Mouse (Mus musculus) embryonic stem cell, embryonic (primary cell): ENCODE measurements around the gene Gm4871.

Source experiments
- CTCF ChIA-PET, 4 experiments: fragments of 300-600 bp in 2 of 4; fragments of 350-600 bp in 2 of 4; sonication (Branson Sonifier 250); formaldehyde crosslinking; loops; one replicate each; lab custom pipeline; 2022; ENCODE audit warnings: inconsistent platforms in 2 of 4; lab: Charles Lee
- POLR2A ChIA-PET, 4 experiments: fragments of 300-600 bp in 2 of 4; fragments of 350-600 bp in 2 of 4; sonication (Branson Sonifier 250); formaldehyde crosslinking; loops; one replicate each; lab custom pipeline; 2022; ENCODE audit warnings: antibody characterized with exemption in 4 of 4, inconsistent platforms in 1 of 4; lab: Charles Lee

The Gm4871 gene

GRCm38 (mm10) chr5:145008878-145009659 lies 23.5 kb downstream of the Gm4871 start:
- CTCF ChIA-PET = interaction anchor here in 2 of 4 experiments (0.6 to 0.7 kb wide), 2 partner anchors 199 to 831 kb away, joined by 3 read pairs; no protein-coding TSS in a partner anchor

GRCm38 (mm10) chr5:145005596-145005995 lies 27.0 kb downstream of the Gm4871 start:
- CTCF ChIA-PET = no interaction called here
- POLR2A ChIA-PET = interaction anchor here in 2 of 4 experiments (0.6 to 0.8 kb wide), 2 partner anchors 17 to 635 kb away, joined by 3 to 5 read pairs; no protein-coding TSS in a partner anchor

More at GRCm38 (mm10) chr5:145008878-145009659, 23.5 kb downstream of the Gm4871 start:
- POLR2A ChIA-PET = interaction anchor here in 2 of 4 experiments (0.7 kb wide), 2 partner anchors 13 to 321 kb away, joined by 3 to 4 read pairs; no protein-coding TSS in a partner anchor

DNA sequence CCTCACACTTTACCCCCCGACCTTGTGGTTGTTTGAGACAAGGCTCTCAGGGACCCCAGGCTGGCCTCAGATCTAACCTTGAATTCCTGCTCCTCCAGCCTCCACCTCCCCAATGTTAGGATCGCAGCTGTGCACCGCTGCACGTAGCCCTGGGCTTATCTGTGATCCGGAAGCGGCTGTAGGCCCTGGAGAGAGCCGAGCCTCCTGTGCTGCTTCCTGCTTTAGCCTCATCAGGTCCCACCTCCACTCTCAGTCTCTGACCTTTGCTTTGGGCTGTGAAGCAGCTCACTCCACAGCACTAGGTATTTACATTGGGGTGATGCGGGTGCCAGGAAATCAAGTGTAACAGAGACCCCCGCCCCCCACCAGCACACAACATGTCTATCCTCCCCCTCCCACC lies 28.1 kb downstream of the Gm4871 start:
- ChIA-PET POLR2A (interaction anchor here in 1 of 4 experiments (0.8 kb wide), 1 partner anchor 16 kb away, joined by 3 read pairs; no protein-coding TSS in a partner anchor), CTCF (interaction anchor here in 1 of 4 experiments (0.7 kb wide), 1 partner anchor 236 kb away, joined by 3 read pairs; no protein-coding TSS in a partner anchor)

DNA sequence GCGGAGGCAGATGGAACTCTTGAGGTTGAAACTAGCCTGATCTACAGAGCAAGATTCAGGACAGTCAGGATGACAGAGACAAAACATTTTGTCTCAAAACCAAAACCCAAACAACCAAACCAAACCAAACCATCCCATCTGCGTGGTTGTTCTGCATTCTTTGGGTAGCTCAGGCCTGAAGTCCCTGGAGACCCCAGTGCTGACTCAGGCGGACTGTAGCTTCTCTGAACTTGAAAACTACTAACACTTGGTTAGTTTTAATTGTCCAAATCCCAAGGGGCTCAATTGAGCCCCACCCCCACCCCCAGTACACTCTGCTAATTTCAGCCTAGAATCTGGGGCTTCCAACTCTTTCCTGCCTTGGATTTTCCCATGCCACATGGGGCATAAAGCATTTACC lies 29.2 kb downstream of the Gm4871 start:
- ChIA-PET POLR2A (no interaction called here), CTCF (interaction anchor here in 1 of 4 experiments (0.6 to 1.3 kb wide), 2 partner anchors 55 to 66 kb away, joined by 3 to 4 read pairs; no protein-coding TSS in a partner anchor)

- CTCF ChIA-PET = interaction anchor here in 3 of 4 experiments (0.6 to 2.0 kb wide), 6 partner anchors 10 to 1677 kb away, joined by 3 to 7 read pairs (median 4); no protein-coding TSS in a partner anchor
Observed at GRCm38 (mm10) chr5:144998491-144998890, 34.1 kb downstream of the Gm4871 start.

GRCm38 (mm10) chr5:144990481-144990880 lies 42.1 kb downstream of the Gm4871 start:
- POLR2A ChIA-PET = no interaction called here
- CTCF ChIA-PET = interaction anchor here in 3 of 4 experiments (0.6 to 2.1 kb wide), 4 partner anchors 11 to 130 kb away, joined by 3 to 8 read pairs (median 4); no protein-coding TSS in a partner anchor

More at GRCm38 (mm10) chr5:144998491-144998890, 34.1 kb downstream of the Gm4871 start:
- POLR2A ChIA-PET = no interaction called here

DNA sequence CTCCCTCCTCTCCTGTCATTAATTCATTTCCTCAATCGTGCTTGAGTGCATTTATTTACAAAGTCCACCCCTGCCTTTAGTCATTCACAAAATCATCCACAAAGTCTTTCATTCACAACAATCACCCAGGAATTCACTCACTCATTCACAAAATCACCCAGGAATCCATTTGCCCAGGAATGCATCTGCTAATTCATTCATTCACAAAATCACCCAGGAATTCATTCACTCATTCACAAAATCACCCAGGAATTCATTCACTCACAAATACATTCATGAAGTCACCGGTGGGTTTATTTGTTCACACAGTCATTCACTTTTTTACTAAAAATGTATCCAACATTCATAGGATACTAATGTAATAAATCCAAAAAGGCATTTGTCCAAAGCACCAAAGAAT lies 42.5 kb downstream of the Gm4871 start:
- CTCF ChIA-PET = interaction anchor here in 3 of 4 experiments (0.6 to 2.1 kb wide), 10 partner anchors 11 to 134 kb away, joined by 3 to 8 read pairs (median 4); partner anchors contain the start of genes Arpc1a (in 1 of the 3) and Kpna7 (in 1 of the 3)

GRCm38 (mm10) chr5:144989061-144989405 lies 43.5 kb downstream of the Gm4871 start:
- POLR2A ChIA-PET = interaction anchor here in 3 of 4 experiments (0.5 to 1.9 kb wide), 25 partner anchors 12 to 225 kb away, joined by 3 to 11 read pairs (median 4); partner anchors contain the start of genes Arpc1b (in 2 of the 3), Smurf1 (in 1 of the 3) and Trrap (in 1 of the 3)
- CTCF ChIA-PET = interaction anchor here (0.5 to 2.5 kb wide), 67 partner anchors 8 to 1781 kb away, joined by 3 to 31 read pairs (median 5); partner anchors contain the start of genes Arpc1a (in 2 of the 4), Kpna7 (in 2 of the 4) and Smurf1 (in 2 of the 4)

More for the DNA sequence above, 42.5 kb downstream of the Gm4871 start:
- POLR2A ChIA-PET = interaction anchor here in 1 of 4 experiments (1.9 kb wide), 1 partner anchor 115 kb away, joined by 10 read pairs; no protein-coding TSS in a partner anchor

DNA sequence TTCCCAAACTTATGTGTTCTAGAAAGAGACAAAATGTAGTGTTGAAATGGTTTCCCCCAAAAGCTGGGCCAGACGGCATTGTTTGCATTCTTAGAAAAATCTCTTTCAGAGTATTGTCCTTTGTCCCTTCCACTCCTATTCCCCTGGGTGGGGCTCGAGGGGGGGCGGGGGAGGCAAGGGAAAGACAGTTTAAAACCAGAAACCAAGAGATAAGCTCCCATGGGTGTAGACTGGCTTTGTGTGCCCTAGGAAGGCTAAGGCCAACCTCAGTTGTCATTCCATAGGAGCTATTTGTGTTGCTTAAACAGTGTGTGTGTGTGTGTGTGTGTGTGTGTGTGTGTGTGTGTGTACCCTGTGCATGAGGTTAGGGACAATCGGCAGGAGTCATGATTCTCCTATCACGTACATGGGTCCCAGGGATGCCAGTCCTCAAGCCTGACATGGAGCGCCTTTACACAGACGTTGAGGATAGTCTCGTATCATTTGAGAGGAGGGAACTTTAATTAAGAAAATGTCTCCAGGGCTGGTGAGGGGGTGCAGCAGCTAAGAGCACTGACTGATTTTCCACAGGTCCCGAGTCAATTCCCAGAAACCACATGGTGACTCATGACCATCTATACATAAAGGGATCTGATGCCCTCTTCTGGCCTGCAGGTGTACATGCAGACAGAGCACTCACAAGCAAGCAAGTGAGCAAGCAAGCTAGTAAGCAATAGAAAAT lies 44.1 kb downstream of the Gm4871 start:
- ChIA-PET POLR2A (interaction anchor here (0.5 to 1.9 kb wide), 42 partner anchors 12 to 225 kb away, joined by 3 to 11 read pairs (median 3); partner anchors contain the start of genes Arpc1b (in 2 of the 4), Smurf1 (in 2 of the 4) and Trrap (in 1 of the 4)), CTCF (interaction anchor here (0.5 to 2.5 kb wide), 82 partner anchors 9 to 1782 kb away, joined by 3 to 31 read pairs (median 4); partner anchors contain the start of genes Arpc1a (in 2 of the 4), Kpna7 (in 2 of the 4) and Smurf1 (in 2 of the 4))

DNA sequence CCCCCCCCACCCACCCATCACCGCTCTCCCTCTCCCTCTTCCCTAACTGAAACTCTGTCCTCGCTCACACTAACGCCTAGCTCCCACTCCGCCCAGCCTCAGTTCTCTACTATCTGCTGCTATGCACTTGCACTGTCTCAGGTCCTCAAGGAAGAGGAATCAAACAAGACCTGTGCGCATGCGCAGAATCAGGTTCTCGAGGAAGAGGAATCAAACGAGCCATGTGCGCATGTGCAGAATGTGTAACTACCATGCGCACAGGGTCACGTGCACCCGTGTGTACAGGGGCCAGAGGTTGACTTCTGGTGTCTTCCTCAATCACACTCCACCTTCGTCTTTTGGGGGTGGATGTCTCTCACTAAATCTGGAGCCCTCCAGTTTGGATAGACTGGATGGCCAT lies 45.0 kb downstream of the Gm4871 start:
- ChIA-PET CTCF (interaction anchor here in 3 of 4 experiments (0.6 to 2.5 kb wide), 8 partner anchors 72 to 698 kb away, joined by 3 to 31 read pairs (median 8); no protein-coding TSS in a partner anchor), POLR2A (interaction anchor here in 3 of 4 experiments (0.6 to 1.9 kb wide), 11 partner anchors 14 to 196 kb away, joined by 3 to 6 read pairs (median 3); partner anchors contain the start of genes Arpc1b (in 1 of the 3) and Smurf1 (in 1 of the 3))

GRCm38 (mm10) chr5:144984839-144985238 lies 47.7 kb downstream of the Gm4871 start:
- ChIA-PET CTCF (interaction anchor here in 3 of 4 experiments (0.5 to 1.8 kb wide), 10 partner anchors 11 to 1275 kb away, joined by 3 to 10 read pairs (median 3); partner anchors contain the start of gene Smurf1 (in 1 of the 3)), POLR2A (interaction anchor here in 1 of 4 experiments (0.9 kb wide), 1 partner anchor 45 kb away, joined by 3 read pairs; no protein-coding TSS in a partner anchor)

DNA sequence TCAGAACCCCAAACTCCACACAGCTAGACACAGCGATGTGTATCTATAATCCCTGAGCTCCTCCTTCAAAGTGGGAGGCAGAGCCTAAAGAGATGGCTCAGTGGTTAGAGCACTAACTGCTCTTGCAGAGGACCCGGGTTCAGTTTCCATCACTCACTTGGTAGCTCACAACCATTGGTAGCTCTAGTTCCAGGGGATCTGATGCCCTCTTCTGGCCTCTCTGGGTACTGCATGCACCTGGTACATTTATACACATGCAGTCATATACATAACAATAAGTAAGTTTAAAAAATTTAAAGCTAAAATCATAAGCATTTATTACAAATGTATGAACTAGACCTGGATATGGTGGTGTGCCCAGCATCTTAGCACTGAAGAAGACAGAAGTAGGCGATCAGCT lies 49.3 kb downstream of the Gm4871 start:
- ChIA-PET POLR2A (interaction anchor here in 3 of 4 experiments (0.5 to 1.5 kb wide), 6 partner anchors 8 to 109 kb away, joined by 3 to 5 read pairs (median 4); partner anchors contain the start of gene Smurf1 (in 1 of the 3)), CTCF (interaction anchor here (0.6 to 2.1 kb wide), 40 partner anchors 8 to 460 kb away, joined by 3 to 12 read pairs (median 4); partner anchors contain the start of gene Smurf1 (in 3 of the 4))
